Mouse (Mus musculus) yolk sac, embryonic 10.5 days (tissue): Measurements from ENCODE around the gene Tm4sf5.
"Not testable (repeated sequence)": the region's sequence is repeated elsewhere in the genome, so short reads cannot be mapped to it uniquely, and the experiment has no call there.

Experiments used
- DNase-seq: peaks from one replicate; pipeline ENCODE4 v3.0.0-alpha.2; 2017; ENCODE audit warnings: low spot score

Tm4sf5 gene

GRCm38 (mm10) chr11:70509753-70510564 is 4.9 kb downstream of the Tm4sf5 start:
- peak; percentile 77 for DNase-seq

GRCm38 (mm10) chr11:70511242-70511641 is 6.2 kb downstream of the Tm4sf5 start:
- peak; percentile 55 for DNase-seq

GRCm38 (mm10) chr11:70511825-70512224 is 6.8 kb downstream of the Tm4sf5 start:
- no peak for DNase-seq

GRCm38 (mm10) chr11:70512709-70513342 is 7.8 kb downstream of the Tm4sf5 start:
- no peak for DNase-seq

GRCm38 (mm10) chr11:70513520-70513919 is 8.5 kb downstream of the Tm4sf5 start:
- no peak for DNase-seq

GRCm38 (mm10) chr11:70514288-70514687 is 9.2 kb downstream of the Tm4sf5 start, which contains the start of gene Vmo1:
Gene Vmo1 (minus strand): TSS chr11:70514616.
- no peak for DNase-seq

GRCm38 (mm10) chr11:70516352-70516751 is 11.3 kb downstream of the Tm4sf5 start:
- peak; percentile 63 for DNase-seq

- no peak for DNase-seq
These were observed 13.4 kb downstream of the Tm4sf5 start for GRCm38 (mm10) chr11:70518436-70518835.

GRCm38 (mm10) chr11:70518923-70519322 is 13.9 kb downstream of the Tm4sf5 start, which contains the start of gene Gltpd2:
Gene Gltpd2 (plus strand): TSS chr11:70519196.
- DNase-seq: peak; percentile 81

- peak; percentile 64 for DNase-seq
These were observed 15.2 kb downstream of the Tm4sf5 start for GRCm38 (mm10) chr11:70520178-70520769.

- peak; percentile 76 for DNase-seq
These were observed 18.4 kb downstream of the Tm4sf5 start for GRCm38 (mm10) chr11:70523306-70523989.

- DNase-seq: no peak
These were observed 19.7 kb downstream of the Tm4sf5 start for GRCm38 (mm10) chr11:70524782-70525181.

GRCm38 (mm10) chr11:70525184-70525678 is 20.2 kb downstream of the Tm4sf5 start, which contains the start of gene Psmb6:
Gene Psmb6 (plus strand): TSS chr11:70525367.
- peak; percentile 95 for DNase-seq

GRCm38 (mm10) chr11:70525726-70526125 is 20.7 kb downstream of the Tm4sf5 start:
- DNase-seq: no peak

GRCm38 (mm10) chr11:70526211-70526610 is 21.2 kb downstream of the Tm4sf5 start:
- DNase-seq: no peak

GRCm38 (mm10) chr11:70528610-70529009 is 23.6 kb downstream of the Tm4sf5 start:
- no peak for DNase-seq

GRCm38 (mm10) chr11:70531065-70531464 is 26.0 kb downstream of the Tm4sf5 start:
- not testable (repeated sequence) for DNase-seq

GRCm38 (mm10) chr11:70532839-70533238 is 27.8 kb downstream of the Tm4sf5 start, which contains the start of gene Gm40193:
Gene Gm40193 (minus strand): TSS chr11:70532939.
- DNase-seq: no peak

GRCm38 (mm10) chr11:70539423-70539822 is 34.4 kb downstream of the Tm4sf5 start:
- no peak for DNase-seq

- peak; percentile 93 for DNase-seq
These were observed 35.0 kb downstream of the Tm4sf5 start, which contains the start of gene Pld2 for GRCm38 (mm10) chr11:70539877-70540587. Gene Pld2 (plus strand): TSS chr11:70540064.

GRCm38 (mm10) chr11:70540928-70541327 is 35.9 kb downstream of the Tm4sf5 start:
- DNase-seq: no peak
